Mouse (Mus musculus) heart, postnatal 36 days (tissue): ENCODE data around the gene Kcnn1. TPM values are rescaled to one million over a fixed set of nuclear protein-coding genes. Genes with fewer than 3 reads are reported as not detected.
A peak's percentile ranks its signal among the peaks of the same experiment; 100 is the strongest.

Experiments
- DNase-seq, 2 experiments: peaks; one replicate each; pipeline ENCODE4 v3.0.0; 2021 to 2022
- intact Hi-C: fragments of 180-260 bp; cut with DNase I; formaldehyde crosslinking; loops from one replicate; pipeline ENCODE4 v1.15.1; 2025
- total RNA-seq, 2 experiments: library from RNA; stranded (reverse); gene quantifications; 2 replicates each; pipeline ENCODE4 v1.2.3; 2021

The Kcnn1 gene
- total RNA-seq, 2 experiments from 2014 or later: 10.4 to 13.6 TPM

DNA sequence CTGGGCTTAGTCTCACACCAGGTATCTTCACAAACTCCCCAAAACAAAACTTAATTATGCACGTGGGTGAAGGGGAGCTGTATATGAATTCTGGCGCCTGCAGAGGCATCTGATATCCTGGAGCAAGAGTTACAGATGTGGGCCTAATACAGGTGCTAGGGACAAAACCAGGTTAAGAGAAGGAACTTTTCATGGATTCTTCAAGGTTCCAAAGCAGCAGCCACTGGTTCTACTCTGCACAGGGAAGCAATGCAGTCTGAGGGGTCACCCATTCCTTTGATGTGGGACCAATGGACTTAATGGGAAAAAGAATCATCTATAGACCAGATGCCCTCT lies 31.3 kb upstream of the Kcnn1 start:
- intact Hi-C loops: no loop called here
- no peak for DNase-seq

DNA sequence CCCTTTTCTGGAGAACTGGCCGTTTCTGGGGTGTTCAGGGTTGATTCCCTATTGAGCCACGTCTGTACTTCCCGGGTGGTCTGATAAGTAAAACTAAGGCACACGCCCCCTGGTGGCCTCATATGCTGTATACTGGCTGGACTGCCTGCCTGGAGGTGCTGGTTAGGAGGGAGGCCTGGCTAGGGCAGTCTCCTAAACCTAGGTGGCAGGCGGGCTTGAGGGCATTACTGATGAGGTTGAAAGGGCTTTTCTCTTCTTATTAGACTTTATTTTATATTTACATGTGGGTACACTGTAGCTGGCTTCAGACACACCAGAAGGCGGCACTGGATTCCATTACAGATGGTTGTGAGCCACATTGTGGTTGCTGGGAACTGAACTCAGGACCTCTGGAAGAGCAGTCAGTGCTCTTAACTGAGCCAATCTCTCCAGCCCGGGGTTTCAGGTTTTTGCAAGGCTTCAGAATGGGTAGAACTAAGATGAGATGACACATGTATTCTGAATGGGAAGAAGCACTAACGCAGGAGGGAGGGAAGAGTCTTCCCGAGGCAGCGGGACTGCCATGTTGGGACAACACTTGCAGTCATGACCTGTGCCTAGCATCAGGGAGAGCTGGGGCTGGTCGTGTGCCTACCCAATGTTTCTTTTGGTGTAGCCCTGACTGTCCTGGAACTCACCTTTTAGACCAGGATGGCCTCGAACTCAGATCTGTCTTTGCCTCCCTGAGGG lies 30.8 kb upstream of the Kcnn1 start:
- intact Hi-C loops: loop anchor here (1.0 kb wide), 1 partner anchor 21 kb away; the partner anchor contains the start of gene Ccdc124
- peak; percentile 64 to 78 for DNase-seq

DNA sequence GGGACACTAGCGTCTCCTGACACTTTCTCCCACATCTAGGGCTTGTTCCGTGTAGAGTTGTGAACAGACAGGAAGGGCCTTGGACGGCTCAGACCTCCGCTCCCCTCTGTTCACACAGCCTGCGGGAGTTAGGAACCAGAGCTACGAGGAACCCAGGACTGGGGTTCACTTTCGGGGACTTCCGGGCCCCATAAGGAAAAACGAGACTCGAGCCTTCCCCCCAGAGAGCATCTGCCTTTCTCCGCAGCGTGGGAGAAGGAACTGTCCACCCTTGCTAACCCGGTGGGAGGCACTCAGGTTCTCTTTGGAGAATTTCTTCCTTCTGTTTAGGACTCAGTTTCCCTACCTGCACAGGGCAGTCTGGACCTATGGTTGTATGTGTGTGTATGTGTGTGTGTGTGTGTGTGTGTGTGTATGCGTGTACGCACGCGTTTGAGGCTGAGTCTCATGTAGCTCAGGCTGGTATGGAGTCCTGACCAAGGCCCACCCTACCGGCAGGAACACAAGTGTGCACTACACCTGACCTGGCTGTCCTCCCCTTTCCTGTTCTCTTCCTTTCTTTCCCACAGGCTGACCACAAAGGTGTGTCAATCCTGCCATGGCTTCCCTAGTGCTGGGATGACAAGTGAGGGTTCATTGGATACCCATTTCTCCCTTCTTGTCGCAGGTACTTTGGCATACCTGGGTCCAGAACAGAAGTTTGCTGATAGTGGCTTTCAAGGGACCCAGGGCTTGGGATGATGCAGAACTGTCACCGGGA lies 30.0 kb upstream of the Kcnn1 start:
- no peak for DNase-seq
- intact Hi-C loops: loop anchor here (1.0 kb wide), 1 partner anchor 20 kb away; the partner anchor contains the start of gene Ccdc124

DNA sequence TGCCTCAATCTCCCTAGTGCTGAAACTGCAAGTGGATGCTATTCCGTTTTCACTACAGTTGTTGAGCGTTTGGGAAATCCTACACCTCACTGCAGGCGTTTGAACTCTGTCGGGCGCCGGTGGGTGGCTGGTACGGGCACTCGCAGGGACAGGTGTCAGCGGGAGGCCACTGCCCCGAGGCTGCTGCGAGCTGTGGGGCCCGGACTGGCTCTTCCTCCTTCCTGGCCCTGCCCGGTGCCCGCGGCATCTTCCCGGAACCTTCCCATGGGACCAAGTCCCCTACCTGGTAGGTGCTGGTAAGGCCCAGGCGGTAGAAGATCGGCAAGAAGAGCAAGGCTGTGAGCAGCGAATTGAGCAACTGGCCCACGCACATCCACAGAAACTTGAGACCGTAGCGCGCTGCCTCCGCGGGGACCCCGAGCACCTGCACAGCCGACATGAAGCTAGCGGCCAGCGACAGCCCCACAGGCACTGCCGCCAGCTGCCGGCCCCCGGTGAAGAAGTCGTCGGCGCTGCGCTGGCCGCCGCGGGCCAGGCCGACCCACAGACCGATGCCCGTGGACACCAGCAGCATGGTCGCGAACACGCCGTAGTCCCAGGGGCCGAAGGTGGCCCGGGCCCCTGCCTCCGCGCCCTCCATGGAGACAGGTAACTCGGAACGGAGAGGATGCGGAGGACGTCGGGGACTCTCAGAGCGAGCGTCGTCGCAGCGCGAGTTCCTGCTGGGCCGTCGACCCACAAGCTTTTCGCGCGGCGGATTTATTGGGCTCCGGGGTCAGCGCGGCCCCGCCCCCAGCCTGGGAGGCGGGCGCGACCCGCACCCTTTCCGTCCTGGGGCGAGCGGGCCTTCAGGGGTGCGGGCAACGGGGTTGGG lies 29.2 kb upstream of the Kcnn1 start, which contains the start of gene Slc5a5:
Gene Slc5a5 (minus strand): TSS at position 736 of the 874 bp plus-strand sequence.
- DNase-seq: no peak
- intact Hi-C loops: no loop called here

DNA sequence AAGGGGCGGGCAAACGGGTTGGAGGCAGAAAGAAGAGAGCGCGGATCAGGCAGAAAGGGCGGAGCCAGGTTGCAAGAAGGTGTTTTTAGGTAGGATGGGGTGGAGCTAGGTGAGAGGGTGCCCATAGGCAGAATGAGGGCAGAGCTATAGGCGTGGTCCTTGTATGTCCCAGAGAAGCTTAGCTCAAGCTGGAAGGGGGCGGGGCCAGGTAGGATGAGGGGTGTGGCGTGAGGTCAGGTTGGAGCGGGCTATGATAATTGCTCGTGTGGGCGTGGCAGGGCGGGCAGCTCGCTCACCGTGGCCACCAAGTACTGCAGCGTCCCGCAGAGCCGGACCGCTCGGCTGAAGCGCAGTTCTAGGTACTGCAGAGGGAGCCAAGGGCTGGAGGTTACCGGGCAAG lies 28.3 kb upstream of the Kcnn1 start:
- no peak for DNase-seq
- intact Hi-C loops: no loop called here

DNA sequence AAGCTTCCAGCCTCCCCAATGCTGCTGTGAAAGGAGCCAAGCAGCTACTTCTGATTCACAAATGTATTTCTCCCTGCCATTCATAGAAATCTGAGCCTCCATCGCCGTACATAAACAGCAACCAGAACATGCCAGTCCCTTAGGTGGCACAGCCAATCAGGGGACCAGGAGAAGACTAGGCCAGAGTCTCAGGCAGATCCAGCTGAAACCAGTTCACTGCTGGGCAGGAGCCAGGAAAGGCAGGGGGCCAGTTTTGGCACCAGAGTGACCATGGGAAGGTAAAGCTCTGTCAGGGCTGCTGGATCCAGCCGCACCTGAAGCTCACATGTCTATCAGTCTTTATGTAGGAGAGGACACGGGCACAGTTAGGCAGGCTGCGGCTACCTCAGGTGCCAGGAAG lies 27.6 kb upstream of the Kcnn1 start:
- intact Hi-C loops: no loop called here
- no peak for DNase-seq

DNA sequence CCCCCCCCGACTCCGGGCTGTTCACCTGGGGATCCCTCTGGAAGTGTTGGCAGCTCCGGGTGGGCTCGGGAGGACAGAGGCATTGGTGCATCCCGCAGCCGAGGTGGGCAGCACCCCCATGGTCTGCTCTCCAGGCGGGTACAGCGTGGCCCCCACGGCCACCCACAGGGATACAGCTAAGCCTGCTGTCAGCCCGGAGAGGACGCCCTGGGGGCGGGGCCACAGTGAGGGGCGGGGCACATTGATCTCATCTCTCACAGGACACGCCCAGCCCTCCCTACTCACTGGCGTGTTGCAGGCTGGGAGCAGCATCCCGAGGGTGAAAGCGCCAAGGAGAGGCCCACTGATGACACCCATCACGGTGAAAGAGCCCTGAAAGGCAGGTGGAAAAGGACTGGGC lies 24.6 kb upstream of the Kcnn1 start:
- DNase-seq: no peak
- intact Hi-C loops: no loop called here

DNA sequence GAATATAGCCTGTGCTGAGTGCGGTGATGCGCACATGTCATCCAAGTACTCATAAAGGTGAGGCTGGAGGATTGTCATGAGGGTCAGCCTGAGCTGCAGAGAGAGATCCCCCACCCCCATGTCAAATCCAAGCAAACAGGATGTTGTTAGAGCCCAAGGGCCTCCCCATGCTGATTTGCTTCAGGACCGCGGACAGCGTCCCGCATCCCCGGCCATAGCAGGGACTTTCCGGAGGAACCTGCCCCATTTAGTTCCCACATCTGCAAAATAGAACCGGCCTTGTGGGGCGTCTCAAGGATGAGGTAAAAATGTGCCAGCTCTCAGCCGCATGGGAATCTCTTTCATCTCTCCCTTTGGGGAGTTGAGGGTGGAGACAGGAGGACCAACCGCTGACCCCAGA lies 22.6 kb upstream of the Kcnn1 start:
- no peak for DNase-seq
- intact Hi-C loops: no loop called here

DNA sequence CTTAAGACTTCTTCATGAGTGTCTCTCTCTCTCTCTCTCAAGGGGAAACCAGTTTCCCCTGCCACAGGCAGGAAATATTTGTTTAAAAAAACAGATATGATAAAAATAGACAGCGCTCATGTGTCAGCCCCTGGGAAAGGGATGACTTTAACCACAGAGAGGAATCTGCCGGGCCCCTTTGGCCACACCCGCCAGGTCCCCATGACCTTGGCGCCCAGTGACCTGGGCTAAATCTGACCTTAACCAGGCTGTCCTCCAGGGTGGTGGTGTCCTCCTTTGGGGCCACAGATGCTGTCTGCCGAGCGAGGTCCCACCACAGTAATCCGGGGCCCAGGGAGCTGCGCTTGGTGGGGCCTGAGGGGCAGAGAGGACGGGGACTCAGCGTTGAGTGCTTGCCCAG lies 21.6 kb upstream of the Kcnn1 start:
- no peak for DNase-seq
- intact Hi-C loops: no loop called here

DNA sequence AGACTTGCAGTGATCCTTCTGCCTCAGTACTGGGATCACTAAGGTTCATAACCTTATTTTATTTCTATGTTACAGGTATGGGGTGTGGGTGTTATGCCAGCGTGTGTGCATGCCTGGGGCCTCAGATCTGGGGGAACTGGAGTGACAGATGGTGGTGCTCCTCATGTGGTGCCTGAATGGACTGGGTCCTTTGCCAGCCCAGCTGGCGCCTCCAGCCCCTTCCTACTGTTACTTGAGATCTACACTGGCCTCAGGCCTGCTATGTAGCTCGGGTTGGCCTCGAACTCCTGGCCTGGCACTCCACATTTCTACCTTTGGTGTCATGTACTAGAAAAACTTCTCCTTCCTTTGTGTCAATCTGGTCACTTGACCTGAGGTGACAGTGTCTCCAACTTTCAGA lies 21.1 kb upstream of the Kcnn1 start:
- no peak for DNase-seq
- intact Hi-C loops: no loop called here

DNA sequence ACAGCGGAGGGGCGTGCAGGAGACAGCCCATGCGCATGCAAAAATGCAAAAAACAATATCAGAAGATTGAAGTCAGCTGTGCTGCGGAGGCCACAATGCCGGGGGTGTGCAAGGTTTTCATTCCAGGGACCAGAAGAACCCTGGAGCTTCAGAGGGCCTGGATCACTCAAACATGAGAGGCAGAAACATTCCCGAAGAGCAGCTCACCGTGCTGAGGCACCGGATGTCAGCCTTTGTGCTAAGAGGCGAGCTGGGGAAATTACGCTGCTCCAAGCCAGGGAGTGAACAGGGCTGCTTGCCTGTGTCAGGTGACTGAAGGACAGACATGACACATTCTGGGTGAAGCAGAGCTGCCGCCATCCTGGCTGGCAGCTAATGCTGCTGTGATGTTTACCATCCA lies 17.5 kb upstream of the Kcnn1 start:
- no peak for DNase-seq
- intact Hi-C loops: no loop called here

DNA sequence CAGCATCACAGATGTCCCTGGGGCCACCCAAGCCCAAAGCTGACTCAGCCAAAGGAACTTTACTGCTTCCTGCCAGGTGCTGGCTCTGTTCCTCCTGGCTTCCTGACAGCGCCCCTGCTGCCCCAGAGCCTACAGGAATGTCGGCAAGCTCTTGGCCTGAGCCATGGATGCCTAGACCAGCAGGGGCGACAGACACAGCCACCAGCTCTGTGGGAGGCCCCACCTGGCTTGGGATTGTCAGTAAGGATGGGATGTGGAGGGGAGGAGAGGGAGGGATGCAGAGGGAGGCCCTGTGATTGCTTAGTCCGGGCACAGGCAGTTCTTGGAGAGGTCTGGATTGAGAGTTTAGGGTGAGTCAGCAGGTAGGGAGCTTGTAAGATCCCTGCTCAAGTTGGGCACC lies 17.1 kb upstream of the Kcnn1 start:
- peak; percentile 60 to 63 for DNase-seq
- intact Hi-C loops: no loop called here

DNA sequence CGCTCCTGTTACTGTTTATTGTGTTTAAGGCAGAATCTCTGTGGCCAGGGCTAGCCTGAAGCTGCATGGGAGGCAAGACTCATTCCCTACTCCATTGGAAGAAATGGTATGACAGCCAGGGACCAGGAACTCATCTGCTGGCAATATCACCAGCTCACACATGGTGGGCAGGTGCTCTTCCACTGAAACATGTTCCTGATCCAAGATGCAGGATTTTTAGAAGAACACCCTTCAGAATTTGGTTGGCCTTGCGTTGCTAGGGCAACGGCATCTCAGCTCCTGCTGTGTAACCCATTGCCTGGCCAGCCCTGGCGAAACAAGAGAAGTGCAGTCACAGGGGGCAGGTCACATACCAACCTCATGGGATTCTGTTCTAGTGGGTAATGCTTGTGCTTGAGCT lies 16.4 kb upstream of the Kcnn1 start:
- intact Hi-C loops: no loop called here
- DNase-seq: no peak

DNA sequence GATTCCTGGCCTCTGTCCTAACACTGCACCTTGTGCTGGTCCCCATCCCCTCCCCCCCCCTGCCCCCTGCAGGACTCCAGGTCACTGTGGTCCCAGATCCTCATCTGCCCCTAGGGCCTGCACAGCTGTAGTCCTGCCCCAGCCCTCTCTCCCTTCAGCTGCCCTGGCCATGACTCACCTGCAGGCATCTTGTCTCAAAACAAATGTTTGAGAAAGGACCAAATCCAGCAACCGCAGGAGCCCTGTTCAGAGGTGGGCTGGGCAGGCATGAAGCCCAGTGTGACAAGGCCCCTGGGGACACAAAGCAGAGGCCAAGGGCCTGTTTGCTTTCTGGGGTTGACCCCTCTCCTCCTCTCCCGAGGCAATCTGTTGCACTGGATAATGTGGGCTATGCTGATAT lies 15.1 kb upstream of the Kcnn1 start:
- intact Hi-C loops: no loop called here
- DNase-seq: no peak

DNA sequence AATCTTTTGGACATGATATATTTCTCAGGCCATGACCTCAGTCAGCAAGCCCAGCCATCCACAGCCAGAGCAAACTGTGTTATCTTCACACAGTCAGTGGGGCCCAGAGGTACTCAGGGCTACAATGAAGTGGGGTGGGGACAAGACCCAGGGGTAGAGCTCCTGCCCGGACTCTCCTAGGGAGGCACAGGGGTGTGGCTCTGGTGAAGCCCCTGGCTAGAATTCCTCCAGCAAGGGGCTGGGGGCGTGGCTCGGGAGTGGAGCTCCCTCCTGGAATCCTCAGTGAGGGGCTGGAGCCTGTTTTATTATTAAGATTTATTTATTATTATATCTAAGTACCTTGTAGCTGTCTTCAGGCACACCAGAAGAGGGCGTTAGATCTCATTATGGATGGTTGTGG lies 13.3 kb upstream of the Kcnn1 start:
- intact Hi-C loops: no loop called here
- no peak for DNase-seq

DNA sequence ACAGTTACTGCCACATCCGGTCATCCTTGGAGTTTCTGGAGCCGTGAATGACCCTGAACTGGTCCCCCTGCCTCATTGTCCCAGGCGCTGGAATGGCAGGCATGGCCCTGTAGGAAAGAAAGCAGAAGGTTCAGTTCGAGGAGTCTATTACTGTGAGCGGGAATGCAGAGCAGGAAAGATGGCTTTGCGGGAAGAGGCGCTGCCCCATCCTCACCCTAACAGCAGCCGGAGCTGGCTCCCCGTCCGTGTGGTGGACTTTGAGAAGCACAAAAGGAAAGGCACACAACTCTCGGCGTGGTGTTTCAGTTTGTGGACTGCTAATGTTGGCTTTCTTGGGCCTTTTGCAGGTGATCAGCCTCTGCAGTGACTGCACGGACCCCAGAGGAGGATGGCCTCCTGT lies 11.4 kb upstream of the Kcnn1 start:
- DNase-seq: no peak
- intact Hi-C loops: no loop called here

DNA sequence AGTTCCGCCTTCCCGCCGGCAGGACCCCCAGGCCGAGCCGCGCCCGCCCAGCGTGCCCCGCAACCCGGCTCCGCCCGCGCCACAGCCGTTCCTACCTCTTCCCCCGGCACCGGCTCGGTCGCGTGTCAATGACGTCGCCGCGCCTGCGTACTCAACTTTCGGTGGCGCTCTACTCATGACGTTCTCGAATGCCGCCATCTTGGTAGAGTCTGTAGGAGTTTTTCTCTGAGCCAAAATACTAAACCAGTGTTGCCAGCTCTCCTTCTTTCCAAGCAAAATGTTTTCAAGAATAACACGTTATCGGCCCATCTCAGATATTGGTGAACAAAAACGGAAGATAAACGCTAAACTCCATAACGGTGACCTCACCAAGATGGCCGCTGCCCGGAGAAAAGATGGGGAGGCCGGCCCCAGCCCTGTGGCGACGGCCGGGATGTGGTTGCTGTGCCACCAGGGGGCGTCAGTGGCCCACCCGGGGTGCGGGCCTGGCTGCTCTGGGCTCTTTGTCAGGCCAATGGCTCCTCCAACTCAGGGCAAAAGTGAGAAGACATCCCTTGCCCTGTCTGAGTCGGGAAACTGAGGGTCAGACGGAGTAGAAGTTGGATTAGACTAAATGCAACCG lies 10.4 kb upstream of the Kcnn1 start, which contains the start of gene Ccdc124:
Gene Ccdc124 (minus strand): TSS at position 572 of the 622 bp plus-strand sequence.
- DNase-seq: peak; percentile 97
- intact Hi-C loops: loop anchor here (1.0 kb wide), 2 partner anchors 20 to 24 kb away; partner anchors contain the start of gene Rpl18a

DNA sequence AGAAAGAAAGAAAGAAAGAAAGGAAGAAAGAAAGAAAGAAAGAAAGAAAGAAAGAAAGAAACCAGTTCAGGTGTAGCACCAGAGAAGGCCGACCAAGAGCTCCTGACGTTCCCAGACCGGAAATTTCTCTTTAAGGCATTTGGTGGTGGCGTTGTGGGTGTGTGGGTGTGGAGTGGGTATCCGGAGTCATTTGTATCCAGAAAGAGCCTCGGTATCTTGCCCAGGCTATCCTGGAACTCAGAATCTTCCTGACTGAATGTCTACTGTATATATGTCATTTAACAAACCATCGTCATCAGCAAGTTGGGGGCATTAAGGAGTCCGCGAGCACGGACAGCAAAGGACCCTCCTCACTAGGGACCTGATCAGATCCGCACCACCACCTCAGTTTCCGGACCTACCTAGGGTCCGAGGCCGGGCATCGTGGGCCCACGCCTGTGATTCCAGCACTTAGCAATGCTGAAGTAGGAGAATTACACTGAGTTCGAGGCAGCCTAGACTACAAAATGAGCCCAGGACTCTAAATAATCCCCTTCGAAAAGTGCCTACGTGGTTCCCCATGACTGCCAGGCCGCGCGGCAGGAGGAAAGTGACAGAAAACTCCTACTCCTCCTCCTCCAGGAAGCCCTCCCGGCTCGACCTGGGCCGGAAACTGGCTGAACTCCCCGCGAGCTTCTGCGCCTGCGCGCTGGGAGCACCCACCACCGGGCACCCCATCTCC lies 9.7 kb upstream of the Kcnn1 start:
- intact Hi-C loops: loop anchor here (1.0 kb wide), 2 partner anchors 20 to 24 kb away; partner anchors contain the start of gene Rpl18a
- no peak for DNase-seq

DNA sequence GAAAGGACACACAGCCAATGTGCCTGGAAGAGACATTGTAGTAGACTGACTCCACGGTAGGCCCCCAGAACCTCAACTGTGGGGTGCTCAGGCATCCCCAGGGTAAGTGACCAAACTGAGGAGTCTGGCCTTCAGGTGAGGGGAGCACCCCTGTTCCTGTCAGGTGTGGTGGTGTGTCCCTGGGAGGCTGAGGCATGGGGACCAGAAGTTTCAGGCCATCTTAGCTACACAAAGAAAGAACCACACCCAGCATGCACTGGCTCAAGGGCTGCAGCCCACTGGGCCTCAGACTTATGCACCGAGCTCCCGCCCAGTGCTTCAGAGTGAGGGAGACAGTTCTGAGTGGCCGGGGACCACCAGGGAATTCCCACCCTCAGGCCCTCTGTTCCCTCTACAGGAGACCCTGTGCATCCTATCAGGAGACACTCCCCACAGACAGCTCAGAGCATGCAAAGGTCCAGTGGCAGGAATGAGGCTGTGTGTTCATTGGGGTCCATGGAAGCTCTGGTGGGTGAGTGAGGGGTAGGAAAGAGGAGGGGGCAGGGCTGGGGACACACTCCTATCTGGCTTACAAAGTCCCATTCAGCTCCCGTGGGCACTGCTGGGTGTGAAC lies 8.2 kb upstream of the Kcnn1 start:
- intact Hi-C loops: no loop called here
- no peak for DNase-seq
